Mouse (Mus musculus): ENCODE data around the gene Ip6k1.

Gene Ip6k1

DNA sequence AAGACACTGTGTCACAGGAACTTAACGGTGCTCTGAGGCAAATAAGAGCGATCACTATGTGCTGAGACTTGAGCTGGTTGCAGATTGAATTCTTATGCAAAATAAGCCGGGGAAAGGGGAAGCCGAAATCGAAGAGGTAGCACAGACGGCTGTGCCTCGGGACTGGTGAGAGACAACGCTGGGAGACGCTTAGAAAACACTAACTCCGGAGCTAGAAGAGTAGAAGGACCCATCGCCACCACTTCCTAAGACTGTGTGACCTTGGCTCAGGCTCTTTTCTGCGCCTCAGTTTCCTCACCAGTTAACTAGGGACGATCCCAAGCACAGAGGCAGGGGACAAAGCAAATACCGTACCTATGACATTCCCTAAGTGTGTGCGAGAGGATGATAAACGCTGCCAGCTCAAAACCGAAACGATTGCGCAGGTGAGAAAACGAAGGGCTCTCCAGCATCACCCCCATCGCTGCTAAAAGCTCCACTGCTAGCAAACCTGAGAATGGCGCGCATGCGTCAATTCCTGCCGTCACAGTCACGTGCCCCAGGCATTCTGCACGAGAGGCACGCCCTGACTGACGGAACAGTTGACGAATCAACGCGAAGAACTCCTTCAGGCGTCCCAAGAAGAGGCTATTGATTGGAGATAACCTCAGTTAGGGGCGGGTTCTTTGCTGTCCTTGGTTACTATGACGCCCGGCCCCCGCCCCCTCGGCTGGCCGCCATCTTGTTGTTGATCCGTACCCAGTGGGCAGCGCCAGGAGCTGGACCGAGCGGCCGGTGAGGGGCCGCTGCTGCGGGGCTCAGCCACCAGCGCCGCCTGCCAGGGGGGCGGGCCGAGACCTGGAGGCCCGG, at the start of gene Ip6k1:
TSS of gene Ip6k1 (plus strand) at position 580 of the 849 bp plus-strand sequence.
- DNase-seq (ENCODE audit: low spot score in 2 of 2): peak; percentile 100

DNA sequence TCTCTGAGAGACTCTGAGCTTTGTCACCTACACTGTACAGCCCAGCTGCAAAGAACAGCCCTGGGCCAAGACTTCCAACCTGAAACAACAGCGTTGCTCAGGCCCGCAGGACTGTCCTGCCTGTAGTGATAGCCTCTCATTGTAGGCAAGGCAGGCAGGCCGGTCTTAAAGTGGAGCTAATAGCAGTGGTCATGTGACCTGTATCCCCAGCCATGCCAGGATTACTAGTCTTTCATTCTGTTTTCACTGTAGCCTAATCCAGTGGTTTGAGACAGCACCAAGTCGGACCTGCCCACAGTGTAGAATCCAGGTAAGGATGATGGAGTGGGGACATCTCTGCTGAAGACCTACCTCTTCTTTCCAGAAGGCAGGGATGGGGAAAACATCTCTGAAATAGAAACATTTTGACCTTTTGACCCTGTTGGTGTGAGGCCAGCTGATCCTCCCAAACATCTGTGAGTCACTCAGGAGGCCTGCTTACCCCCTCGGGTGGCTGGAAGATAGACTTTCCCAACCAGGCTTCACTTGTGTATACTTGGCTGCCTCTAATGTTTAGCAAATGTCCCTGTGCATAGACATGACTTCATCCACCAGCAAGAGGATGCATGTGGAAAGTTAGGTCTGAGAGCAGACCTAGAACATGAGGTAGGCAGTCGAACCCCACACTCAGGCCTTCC, 46.5 kb upstream of the Ip6k1 start:
- DNase-seq (ENCODE audit: low spot score in 2 of 2): no peak

DNA sequence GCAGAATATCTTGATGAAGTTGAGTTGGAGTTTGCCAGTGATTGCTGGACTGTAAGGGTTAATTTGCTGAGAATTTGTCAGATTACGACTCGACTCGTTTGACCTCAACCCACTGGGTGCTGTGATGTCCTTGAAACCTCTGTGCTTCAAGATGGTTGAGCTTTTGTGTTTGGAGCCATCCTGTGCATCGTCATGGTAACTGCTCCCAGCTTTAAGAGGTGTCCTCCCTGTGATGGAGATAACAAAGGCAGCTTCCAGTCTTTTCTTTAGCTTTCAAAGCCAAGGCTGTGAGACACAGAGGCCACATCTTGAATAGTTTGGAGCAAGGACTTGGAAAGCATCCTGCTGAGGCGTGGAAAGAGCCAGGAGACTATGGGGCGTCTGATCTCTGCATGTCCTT, 45.2 kb upstream of the Ip6k1 start:
- DNase-seq (ENCODE audit: low spot score in 2 of 2): no peak

DNA sequence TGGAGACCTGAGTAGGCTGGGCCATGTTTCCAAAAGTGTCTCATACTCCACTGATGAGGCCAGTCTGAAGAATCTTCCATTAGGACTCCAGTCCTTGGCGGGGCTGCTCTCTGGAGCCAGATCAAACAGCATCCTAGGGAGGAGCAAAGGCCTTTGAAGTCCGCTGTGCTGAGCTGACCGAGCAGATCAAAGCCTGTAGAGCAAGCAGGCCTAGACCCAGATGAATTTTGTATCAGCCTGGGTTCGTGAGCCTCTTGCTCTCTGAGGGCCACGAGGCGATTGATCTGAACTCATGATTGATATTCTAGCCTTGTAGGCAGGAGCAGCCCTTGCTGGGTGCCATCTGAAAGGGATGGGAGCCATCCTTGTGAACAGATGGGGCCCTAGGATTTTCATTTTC, 42.4 kb upstream of the Ip6k1 start:
- no peak for DNase-seq (ENCODE audit: low spot score in 2 of 2)

DNA sequence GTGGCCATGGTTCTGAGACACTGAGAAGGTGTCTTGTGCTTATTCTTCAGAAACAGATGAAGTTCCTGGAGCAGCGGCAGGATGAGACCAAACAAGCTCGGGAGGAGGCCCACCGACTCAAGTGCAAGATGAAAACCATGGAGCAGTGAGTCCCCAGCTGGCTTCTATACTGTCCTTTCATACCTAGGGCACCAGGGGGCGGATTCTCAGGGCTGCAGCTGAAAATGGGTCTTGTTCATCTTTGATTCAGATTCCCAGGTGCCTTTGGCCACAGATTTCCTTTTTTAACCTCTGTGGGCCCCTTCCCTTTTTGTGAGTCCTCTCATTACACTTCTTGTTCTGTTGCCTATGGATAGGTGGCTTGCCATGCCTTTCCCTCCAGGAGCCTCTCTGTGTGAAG, 41.4 kb upstream of the Ip6k1 start:
- no peak for DNase-seq (ENCODE audit: low spot score in 2 of 2)

DNA sequence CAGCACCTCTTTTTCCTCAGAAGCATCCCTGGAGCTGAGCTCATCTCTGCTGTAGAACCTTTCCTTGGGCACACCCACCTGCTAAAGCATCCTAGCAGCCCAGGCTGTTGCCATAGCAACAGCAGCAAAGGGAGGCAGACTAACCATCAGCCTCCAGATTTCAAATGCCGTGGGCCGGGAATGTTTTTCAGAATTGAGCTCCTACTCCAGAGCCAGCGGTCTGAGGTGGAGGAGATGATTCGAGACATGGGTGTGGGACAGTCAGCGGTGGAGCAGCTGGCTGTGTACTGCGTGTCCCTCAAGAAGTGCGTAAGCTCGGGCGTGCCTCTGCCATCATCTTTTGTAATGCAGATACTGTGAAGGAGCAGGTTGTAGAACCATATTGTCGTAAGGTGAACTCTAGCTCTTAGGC, 40.9 kb upstream of the Ip6k1 start:
- peak; percentile 72 to 81 for DNase-seq (ENCODE audit: low spot score in 2 of 2)

DNA sequence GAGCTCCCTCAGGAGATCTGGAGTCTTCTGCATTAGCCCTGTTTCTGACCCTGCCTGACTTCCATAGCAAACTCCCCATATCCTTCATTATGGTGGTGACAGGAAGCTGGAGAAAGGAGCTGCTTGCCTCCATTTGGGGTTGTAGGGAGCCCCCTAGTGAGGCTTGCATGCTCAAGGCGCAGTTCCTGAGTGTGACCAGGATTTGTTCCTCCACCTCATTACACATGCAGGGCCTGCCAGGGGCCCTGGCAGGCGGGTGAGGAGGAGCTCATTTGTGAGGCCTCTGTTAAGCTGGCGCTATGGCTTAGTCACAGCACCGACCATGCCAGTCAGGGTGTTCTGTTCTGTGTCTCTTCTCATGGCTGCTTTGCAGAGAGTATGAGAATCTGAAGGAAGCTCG, 40.4 kb upstream of the Ip6k1 start:
- peak; percentile 62 to 73 for DNase-seq (ENCODE audit: low spot score in 2 of 2)

DNA sequence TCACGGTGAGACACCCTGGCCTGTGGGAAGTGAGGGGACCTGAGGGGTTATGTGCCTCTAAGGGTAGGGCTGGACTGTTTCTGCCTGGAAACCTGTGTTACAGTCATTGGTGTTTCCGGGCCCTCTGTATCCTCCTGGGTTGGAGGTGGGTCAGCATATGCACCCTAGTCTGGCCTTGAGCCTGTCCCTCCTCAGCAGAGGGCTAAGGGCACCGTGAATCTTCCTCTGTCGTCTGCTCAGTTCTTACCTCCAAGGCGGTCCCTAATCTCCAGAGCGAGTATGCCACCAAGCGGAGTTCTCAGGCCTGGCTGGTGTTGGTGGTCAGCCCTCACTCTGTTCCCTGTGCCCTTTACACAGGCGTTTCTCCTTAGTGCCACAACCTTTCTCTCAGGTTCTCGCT, 39.4 kb upstream of the Ip6k1 start:
- no peak for DNase-seq (ENCODE audit: low spot score in 2 of 2)

DNA sequence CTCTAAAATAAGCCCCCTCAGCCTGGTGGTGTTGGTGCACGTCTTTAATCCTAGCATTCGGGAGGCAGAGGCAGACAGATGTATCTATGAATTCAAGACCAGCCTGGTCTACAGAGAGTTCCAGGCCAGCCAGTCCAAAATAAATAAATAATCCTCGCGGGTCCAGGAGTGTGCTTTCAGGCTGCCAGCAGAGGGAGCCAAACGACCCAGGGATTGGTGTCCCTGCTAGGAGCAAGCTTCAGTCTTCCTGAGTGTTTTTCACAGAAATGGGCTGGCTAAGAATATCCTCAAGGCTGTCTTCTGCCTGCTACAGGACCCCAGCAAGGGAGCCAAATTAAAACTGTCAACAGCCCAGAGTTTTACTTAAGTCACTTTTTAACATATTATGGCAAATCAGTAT, 38.6 kb upstream of the Ip6k1 start:
- peak in 1 of 2 experiments; percentile 66 for DNase-seq (ENCODE audit: low spot score in 2 of 2)

DNA sequence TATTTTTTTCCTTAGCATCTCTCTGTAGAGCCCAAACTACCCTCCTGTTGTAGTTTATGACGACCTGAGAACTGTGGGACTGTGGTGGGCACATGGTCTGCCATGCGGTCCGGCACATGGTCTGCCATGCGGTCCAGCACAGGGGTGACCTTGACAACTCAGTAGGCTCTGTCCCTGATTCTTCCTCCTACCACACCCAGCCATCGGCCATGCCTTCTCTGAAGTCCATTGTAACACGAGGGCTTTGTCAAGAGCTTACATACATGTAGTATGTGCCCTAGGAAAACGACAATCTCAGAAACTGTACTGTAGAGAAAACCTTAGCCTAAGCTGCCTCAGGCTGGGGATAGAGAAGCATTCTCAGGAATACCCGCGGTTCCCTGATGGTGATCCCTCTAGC, 37.6 kb upstream of the Ip6k1 start:
- no peak for DNase-seq (ENCODE audit: low spot score in 2 of 2)

DNA sequence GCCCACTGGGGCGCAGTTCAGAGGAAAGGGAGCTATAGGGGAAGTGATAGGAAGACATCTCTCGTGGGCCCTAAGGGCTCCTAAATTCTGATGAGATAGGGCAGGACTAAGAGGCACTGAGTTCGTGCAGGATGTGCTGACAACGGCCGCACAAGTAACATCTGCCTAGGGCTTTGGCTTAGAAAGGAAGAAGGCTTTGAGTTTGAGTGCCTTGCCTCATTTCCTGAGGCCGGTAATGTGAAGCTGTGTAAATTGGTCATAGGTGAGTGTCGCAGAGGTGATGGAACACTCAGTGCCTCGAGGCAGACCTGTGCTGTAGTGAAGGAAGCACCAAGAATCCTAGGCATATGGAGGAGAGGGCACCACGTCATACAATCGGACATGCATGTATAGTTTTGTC, 35.6 kb upstream of the Ip6k1 start:
- DNase-seq (ENCODE audit: low spot score in 2 of 2): no peak

DNA sequence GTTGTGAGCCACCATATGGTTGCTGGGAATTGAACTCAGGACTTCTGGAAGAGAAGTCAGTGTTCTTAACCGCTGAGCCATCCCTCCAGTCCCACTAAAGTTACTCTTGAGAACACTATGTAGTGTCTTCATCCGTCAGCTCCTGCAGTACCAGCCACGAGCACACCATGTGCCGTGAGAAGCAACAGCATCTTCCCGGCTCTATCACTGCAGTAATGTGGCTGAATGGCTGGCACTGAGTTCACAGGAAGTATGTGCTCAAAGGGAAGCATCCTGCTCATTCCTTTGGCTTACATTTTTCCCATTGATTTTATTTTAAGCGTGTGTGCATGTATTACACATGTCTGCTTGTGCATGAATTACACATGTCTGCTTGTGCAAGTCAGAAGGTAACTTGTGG, 34.9 kb upstream of the Ip6k1 start:
- DNase-seq (ENCODE audit: low spot score in 2 of 2): no peak

DNA sequence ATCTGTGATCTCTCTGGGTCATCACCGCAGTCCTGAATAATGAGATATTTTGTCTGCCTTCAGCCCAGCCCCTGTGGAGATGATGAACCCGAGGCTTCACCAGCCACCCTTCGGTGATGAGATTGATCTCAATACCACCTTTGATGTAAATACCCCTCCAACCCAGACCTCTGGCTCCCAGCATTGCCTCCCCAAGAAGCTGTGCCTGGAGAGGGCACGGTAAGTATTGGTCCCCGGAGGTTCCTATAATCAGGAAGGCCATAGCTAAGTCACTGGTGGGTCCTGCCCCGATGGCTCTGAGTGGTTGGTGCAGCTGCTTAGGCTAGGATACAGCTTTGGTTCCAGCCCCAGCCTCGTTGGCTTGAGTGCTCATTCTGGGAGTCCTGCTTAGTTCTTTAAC, 33.8 kb upstream of the Ip6k1 start:
- DNase-seq (ENCODE audit: low spot score in 2 of 2): no peak

DNA sequence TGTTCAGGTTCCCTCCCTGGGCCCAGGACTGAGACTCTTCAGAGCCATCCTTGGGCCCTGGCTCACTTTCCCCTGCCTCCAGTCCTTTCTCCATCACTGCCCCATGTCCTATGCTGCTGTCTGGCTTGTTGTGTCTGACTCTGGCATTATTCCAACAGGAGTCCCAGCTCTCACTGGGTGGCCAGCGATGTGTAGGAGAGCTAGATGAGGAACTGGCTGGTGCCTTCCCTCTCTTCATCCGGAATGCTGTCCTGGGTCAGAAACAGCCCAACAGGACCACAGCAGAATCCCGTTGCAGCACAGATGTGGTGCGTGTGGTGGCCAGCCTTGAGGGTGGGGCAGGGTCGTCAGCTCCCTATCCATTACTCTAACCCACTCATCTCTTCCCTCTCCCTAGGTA, 32.0 kb upstream of the Ip6k1 start:
- no peak for DNase-seq (ENCODE audit: low spot score in 2 of 2)

DNA sequence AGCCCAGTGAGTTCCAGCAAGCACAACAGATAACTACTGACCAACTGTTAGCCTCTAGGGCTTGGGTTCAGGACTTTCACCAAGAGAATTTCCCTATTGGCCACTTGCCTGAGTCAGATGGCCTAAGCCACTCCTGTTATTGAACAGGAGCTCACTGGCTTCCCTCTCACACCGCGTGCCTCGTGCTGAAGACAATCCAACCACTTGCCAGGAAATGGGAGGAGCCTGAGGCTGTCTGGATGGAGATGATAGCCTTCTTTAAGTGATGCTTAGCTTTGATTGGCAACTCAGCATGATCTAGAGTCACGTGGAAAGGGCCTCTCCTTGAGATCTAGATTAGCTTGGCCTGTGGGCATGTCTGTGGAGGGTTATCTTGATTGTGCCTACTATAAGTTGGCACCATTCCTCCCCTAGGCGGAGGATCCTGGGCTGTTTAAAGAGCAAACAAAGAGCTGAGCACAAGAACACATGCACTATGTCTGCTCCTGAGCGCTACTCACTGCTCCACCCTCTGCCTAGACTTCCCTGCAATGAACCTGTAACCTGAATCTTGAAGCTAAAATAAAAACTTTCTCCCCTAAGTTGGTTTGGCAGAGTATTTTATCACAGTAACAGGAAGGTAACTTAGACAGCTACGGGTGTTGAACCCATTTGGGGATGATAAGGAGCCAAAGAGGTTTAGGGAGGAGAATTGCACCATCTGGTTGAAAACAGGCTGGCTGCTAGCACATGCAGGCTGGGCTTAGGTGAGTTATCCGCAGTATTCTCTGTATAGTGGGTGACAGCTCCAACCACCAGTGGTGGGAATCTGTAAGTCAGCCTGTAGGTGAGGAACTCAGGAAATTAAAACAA, 30.4 kb upstream of the Ip6k1 start:
- no peak for DNase-seq (ENCODE audit: low spot score in 2 of 2)

DNA sequence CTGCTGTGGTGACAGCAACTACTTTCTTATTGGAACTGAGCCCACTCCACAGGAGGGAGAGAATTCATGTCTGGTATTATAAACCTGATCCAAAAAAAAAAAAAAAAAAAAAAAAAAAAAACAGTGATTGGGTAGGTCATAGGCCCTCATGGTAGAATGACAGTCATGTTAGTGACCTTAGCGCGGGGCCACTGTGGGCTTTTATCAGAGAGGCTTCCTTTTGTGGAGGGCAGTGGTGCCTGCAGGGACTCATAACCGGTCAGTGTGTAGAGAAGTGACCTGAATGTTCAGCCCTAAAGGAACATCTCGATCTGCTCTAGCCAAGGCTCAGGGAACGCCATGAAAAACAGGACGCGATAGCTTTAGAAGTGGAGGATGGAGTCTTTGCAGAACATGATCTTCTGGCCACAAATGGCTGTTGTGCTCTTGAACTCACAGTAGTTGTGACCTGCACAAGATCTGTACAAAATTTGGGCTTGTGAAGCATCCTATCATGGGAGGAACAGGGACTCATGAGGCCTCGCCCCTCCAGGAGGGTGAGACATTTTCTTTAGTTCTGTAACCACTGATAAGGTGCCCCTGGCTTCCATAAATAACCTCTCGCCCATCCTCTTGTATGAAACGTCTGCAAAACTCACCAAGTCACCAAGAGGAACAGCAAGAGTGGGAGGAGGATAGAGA, 27.7 kb upstream of the Ip6k1 start:
- no peak for DNase-seq (ENCODE audit: low spot score in 2 of 2)

DNA sequence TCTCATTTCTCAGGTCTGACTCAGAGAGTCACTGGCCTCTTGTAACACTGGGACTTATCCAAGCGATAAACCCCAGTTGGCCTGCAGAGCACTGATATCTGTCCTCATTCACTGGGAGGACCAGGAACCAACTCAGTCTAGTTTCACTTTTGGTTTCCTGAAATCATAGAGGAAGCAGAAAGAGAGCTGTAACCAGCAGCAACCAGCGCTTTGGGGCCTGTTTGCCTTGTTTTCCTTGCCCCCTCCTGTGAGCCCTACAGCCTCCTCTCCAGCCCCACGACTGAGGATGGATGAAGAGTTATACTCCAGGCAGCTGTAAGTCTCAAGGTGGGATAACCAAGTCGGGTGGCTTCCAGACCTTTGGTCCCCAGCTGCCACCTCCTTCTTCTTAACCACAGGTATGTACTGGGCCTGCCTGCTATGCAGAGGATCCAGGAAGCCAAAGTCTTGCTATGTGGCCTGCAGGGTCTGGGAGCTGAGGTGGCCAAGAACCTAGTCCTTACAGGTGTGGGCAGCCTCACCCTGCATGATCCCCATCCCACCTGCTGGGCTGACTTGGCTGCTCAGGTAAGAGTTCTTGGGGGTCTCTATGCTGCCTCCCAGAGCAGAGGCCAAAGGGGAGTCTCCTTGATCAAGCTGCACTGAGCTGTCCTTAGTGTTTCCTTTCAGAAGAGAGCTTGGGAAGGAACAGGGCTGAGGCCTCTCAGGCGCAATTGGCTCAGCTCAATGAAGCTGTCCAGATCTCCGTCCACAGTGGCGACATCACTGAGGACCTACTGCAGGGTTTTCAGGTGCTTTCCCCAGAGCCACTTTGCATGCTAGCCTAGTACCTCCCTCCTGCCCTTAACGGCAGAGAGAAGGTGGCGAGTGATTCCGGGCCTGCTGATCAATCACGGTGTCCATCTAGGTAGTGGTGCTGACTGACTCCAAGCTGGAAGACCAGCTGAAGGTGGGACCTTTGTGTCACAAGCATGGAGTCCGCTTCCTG, 26.6 kb upstream of the Ip6k1 start, which contains the start of gene Uba7:
TSS of gene Uba7 (plus strand) at position 107 of the 988 bp plus-strand sequence.
- no peak for DNase-seq (ENCODE audit: low spot score in 2 of 2)

DNA sequence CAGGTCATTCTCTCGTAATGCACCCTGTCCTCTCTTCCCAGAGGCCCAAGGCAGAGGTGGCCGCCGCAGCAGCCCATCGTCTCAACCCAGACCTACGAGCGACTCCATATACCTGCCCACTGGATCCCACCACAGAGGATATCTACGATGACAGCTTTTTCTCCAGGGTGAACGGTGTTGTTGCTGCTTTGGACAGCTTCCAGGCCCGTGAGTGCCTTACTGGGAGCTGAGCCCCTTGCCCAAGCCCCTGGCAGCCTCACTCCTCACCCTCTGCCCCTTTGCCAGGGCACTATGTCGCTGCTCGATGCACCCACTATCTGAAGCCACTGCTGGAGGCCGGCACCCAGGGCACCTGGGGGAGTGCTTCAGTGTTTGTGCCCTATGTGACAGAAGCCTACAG, 23.5 kb upstream of the Ip6k1 start:
- no peak for DNase-seq (ENCODE audit: low spot score in 2 of 2)

DNA sequence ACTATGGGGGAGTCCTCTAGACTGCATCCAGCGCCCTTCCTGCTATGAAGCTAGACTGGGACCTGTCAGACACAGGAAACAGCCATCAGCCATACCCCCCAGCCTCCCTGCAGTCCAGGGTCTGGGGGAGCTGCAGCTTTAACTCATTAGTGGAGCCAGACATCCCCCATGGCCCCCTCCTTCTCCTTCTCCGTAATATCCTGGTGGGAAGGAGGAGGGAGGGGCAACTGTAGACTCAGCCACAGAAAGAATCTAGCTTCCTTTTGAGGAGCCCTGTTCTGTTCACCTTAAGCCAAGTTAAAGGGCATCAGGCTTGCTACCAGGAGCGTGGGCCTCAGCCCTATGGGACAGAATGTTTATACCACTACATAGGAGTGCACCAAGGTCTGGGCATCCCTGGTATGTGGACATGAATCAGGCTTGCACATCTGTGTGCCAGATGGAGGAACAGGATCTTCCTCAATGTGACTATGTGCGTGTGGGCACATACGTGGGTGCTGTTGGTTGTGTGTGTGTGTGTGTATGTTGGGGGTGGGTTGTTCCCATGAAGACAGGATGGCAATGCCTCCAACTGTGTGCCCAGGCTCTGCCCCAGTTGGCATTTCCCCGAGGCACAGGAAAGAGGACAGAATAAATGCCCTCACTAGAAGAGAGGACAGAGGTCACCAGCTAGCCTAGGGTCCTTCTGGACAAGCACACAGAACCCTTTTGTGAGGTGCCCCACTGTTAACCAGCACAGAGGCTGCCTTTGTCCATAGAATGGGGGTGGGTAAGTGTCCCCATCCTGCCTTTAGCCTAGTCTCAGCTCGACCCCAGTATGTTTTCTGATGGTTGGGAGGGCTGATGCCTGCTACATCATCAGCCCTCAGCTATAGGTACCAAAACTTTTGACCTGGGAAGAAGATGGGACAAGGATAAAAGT, 20.4 kb upstream of the Ip6k1 start:
- no peak for DNase-seq (ENCODE audit: low spot score in 2 of 2)
